Comparison of ENCODE assay signal across 8 mouse cellular contexts in the genomic region with DNA sequence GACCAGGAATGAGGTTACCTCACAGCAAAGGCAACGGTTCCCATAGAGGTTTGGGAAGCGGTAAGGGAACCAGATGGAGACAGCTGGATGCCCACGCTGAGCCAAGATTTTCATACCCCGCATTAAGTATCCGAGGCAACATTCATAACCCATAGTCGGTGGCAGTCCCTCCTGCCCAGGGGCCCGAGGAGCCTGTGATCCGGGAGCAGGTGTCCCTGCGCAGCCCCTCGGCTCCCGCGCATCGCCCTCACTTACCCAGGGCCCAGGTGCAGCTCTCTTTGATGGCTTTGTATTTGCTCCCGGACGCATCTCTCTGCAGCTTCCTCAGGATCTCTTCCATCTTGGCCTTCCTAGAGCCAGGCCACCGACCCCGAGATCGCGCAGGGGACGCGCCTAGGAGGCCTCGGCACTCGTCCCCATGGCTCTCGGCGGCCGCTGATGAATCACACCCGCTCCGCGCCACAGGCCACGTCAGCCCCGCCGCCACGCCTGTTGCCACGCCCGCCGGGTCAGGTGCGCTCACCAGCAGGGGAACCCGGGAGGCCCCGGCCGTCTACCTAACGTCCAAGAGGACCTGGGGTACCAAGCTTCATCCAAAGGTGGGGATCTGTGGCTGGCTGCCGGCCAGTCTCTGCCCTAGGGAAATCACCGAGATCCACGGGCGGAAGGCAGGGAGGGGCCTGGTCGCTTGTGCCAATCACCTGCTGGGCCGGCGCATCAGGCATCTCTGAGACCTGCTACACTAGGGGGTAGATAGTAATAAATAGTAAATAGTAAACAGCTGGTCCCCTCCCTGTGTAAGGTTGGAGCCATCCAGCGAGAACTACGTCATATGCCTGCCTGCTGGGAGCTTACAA. TPM values are rescaled to one million over a fixed set of nuclear protein-coding genes. Genes with fewer than 3 reads are reported as not detected.
DNase-seq lines count a peak whose midpoint lies in the region; ATAC-seq and TF ChIP-seq lines count a peak whose summit lies in the region.

A gene (minus strand): TSS at position 664 of the 857 bp plus-strand sequence.

- no peaks in the 10 kb centered on the region for H3K9me3 ChIP-seq in E14TG2a.4 (ENCODE audit: low read length)
- no peaks in the 10 kb centered on the region for H3K9me3 ChIP-seq in forebrain, embryonic 16.5 days (ENCODE audit: control insufficient read depth, low read length)
- no peaks in the 10 kb centered on the region for H3K9me3 ChIP-seq in liver, embryonic 12.5 days (replicated peaks)

- peak; percentile 91 for DNase-seq in cerebellum, adult 11-12 months
- DNase-seq in heart, postnatal 25 days (ENCODE audit: low spot score), result peak; percentile 13
- peak; percentile 72 to 78 for DNase-seq in kidney, postnatal 4 days
- peak; percentile 14 for DNase-seq in naive thymus-derived CD4-positive, alpha-beta T cell, adult 2 months (ENCODE audit: low read depth)
- DNase-seq in thymus, adult 18-20 months, result peak; percentile 16 to 28

- peak within 1 kb of the TSS; percentile 87 for H3K27ac ChIP-seq in forebrain, embryonic 16.5 days (ENCODE audit: low read length)
- no peak within 1 kb of the TSS for H3K27ac ChIP-seq in liver, embryonic 12.5 days

- peak within 1 kb of the TSS; percentile 80 for H3K4me3 ChIP-seq in E14TG2a.4 (replicated peaks; ENCODE audit: low read length)
- peak within 1 kb of the TSS; percentile 82 for H3K4me3 ChIP-seq in forebrain, embryonic 16.5 days (replicated peaks; ENCODE audit: low read length)
- peak within 1 kb of the TSS; percentile 49 for H3K4me3 ChIP-seq in liver, embryonic 12.5 days

- 1% methylated on average over 50 of the region's 50 CpGs for WGBS in forebrain, embryonic 16.5 days
- WGBS in liver, embryonic 12.5 days (ENCODE audit: insufficient replicate concordance), result 5% methylated on average over 50 of the region's 50 CpGs

- no peak for TF ChIP-seq CTCF in E14TG2a.4 (conservative IDR thresholded peaks at IDR 0.05; ENCODE audit: low read length)

- peak within 1 kb of the TSS; percentile 92 for H3K9ac ChIP-seq in forebrain, embryonic 16.5 days (replicated peaks; ENCODE audit: low read depth, low read length)
- no peak within 1 kb of the TSS for H3K9ac ChIP-seq in liver, embryonic 12.5 days

- peaks cover 48% of the 10 kb centered on the region for H3K27me3 ChIP-seq in E14TG2a.4 (ENCODE audit: insufficient read depth, low read length)
- H3K27me3 ChIP-seq in forebrain, embryonic 16.5 days (replicated peaks; ENCODE audit: control insufficient read depth, insufficient read depth, low read length), result no peaks in the 10 kb centered on the region
- peaks cover 29% of the 10 kb centered on the region for H3K27me3 ChIP-seq in liver, embryonic 12.5 days (replicated peaks)

- H3K4me1 ChIP-seq in E14TG2a.4 (replicated peaks; ENCODE audit: low read depth, low read length), result peaks cover 4% of the 10 kb centered on the region; the same call in 1 of the 2 replicates
- H3K4me1 ChIP-seq in forebrain, embryonic 16.5 days (replicated peaks; ENCODE audit: control insufficient read depth, insufficient read depth, low read length), result no peaks in the 10 kb centered on the region; the same call in 1 of the 2 replicates
- H3K4me1 ChIP-seq in liver, embryonic 12.5 days, result peaks cover 3% of the 10 kb centered on the region; the same call in 1 of the 2 replicates

- ATAC-seq in forebrain, embryonic 16.5 days, result peak; percentile 84
- no peak for ATAC-seq in liver, embryonic 12.5 days

- peak within 1 kb of the TSS; percentile 85 for H3K4me2 ChIP-seq in forebrain, embryonic 16.5 days (ENCODE audit: low read length)
- H3K4me2 ChIP-seq in liver, embryonic 12.5 days, result peak within 1 kb of the TSS; percentile 70

- H3K36me3 ChIP-seq in E14TG2a.4 (ENCODE audit: insufficient read depth, low read length), result no peaks in the 10 kb centered on the region
- no peaks in the 10 kb centered on the region for H3K36me3 ChIP-seq in forebrain, embryonic 16.5 days (ENCODE audit: control insufficient read depth, insufficient read depth)
- no peaks in the 10 kb centered on the region for H3K36me3 ChIP-seq in liver, embryonic 12.5 days

- intact Hi-C loops in heart, postnatal 25 days (cut with DNase I), result no loop called here

RNA-seq across cellular contexts. Expression of the gene that starts here (rescaled TPM):
- 6.6 and 7.8 TPM in 2 replicates for polyA plus RNA-seq in forebrain, embryonic 16.5 days (2015; fragmentation: Nextera tagmentation; extraction: Ambion mirVana)
- total RNA-seq in heart, postnatal 25 days (2021), result under 1 TPM; 0.31 to 0.48 TPM
- polyA plus RNA-seq in liver, embryonic 12.5 days (2016; fragmentation: Nextera tagmentation; extraction: Ambion mirVana), result 0.04 and 0.05 TPM in 2 replicates

Comparison
In these comparisons a context has a peak if more than half of its experiments do, and no peak if none do; other contexts are left out.
1. Peak in DNase-seq in heart, postnatal 25 days; RNA of the gene not detected or under 1 TPM.
2. DNase-seq: peak in every context shown above with its lines; median percentile 91 in cerebellum, adult 11-12 months; 75 in kidney, postnatal 4 days; 22 in thymus, adult 18-20 months; 14 in naive thymus-derived CD4-positive, alpha-beta T cell, adult 2 months; 13 in heart, postnatal 25 days.